Mouse (Mus musculus): ENCODE data around the gene Rnf187. TPM values are rescaled to one million over a fixed set of nuclear protein-coding genes. Genes with fewer than 3 reads are reported as not detected.

Rnf187 gene
- polyA plus RNA-seq (2012; ENCODE audit: insufficient read depth, low replicate concordance) = 271 and 450 TPM in 2 replicates

GRCm38 (mm10) chr11:58938322-58939087, at the start of gene Rnf187:
Rnf187 (minus strand) TSS chr11:58938916.
- Histone ChIP-seq H3K4me3 (replicated peaks) (peak within 1 kb of the TSS; percentile 99), H3K27me3 (replicated peaks) (peaks cover 9% of the 10 kb centered on the region), H3K36me3 (replicated peaks; ENCODE audit: low read length) (peaks cover 34% of the 10 kb centered on the region), H3K4me1 (peaks cover 39% of the 10 kb centered on the region), H3K9me3 (peaks cover 4% of the 10 kb centered on the region; the same call in 1 of the 2 replicates)
- TF ChIP-seq GATA1 (IDR thresholded peaks at IDR 0.05; ENCODE audit: borderline replicate concordance, low read length) = no peak

GRCm38 (mm10) chr11:58985299-58985917, 46.7 kb upstream of the Rnf187 start:
- Histone ChIP-seq H3K9me3 (no peaks in the 10 kb centered on the region), H3K4me1 (peaks cover 85% of the 10 kb centered on the region), H3K4me3 (replicated peaks) (no peak overlapping the region), H3K36me3 (replicated peaks; ENCODE audit: low read length) (peaks cover 97% of the 10 kb centered on the region), H3K27me3 (replicated peaks) (no peaks in the 10 kb centered on the region)
- no peak for TF ChIP-seq GATA1 (IDR thresholded peaks at IDR 0.05; ENCODE audit: borderline replicate concordance, low read length)
- TF ChIP-seq FLI1 (IDR thresholded peaks at IDR 0.05; ENCODE audit: low read length) = no peak

- H3K9me3 ChIP-seq = no peaks in the 10 kb centered on the region
- H3K4me1 ChIP-seq = peaks cover 85% of the 10 kb centered on the region
- peaks cover 91% of the 10 kb centered on the region for H3K36me3 ChIP-seq (replicated peaks; ENCODE audit: low read length)
- H3K27me3 ChIP-seq (replicated peaks) = no peaks in the 10 kb centered on the region
- TF ChIP-seq GATA1 (IDR thresholded peaks at IDR 0.05; ENCODE audit: borderline replicate concordance, low read length) (no peak), FLI1 (IDR thresholded peaks at IDR 0.05; ENCODE audit: low read length) (no peak)
- H3K4me3 ChIP-seq (replicated peaks) = no peak overlapping the region
These were observed 45.9 kb upstream of the Rnf187 start for GRCm38 (mm10) chr11:58984657-58985056.

GRCm38 (mm10) chr11:58983691-58984341, 45.1 kb upstream of the Rnf187 start:
- H3K9me3 ChIP-seq = no peaks in the 10 kb centered on the region
- TF ChIP-seq GATA1 (IDR thresholded peaks at IDR 0.05; ENCODE audit: borderline replicate concordance, low read length) (no peak), FLI1 (IDR thresholded peaks at IDR 0.05; ENCODE audit: low read length) (no peak)
- peaks cover 85% of the 10 kb centered on the region for H3K4me1 ChIP-seq
- H3K27me3 ChIP-seq (replicated peaks) = no peaks in the 10 kb centered on the region
- no peak overlapping the region for H3K4me3 ChIP-seq (replicated peaks)
- H3K36me3 ChIP-seq (replicated peaks; ENCODE audit: low read length) = peaks cover 85% of the 10 kb centered on the region

- Histone ChIP-seq H3K36me3 (replicated peaks; ENCODE audit: low read length) (peaks cover 73% of the 10 kb centered on the region), H3K4me3 (replicated peaks) (no peak overlapping the region), H3K9me3 (no peaks in the 10 kb centered on the region), H3K4me1 (peaks cover 83% of the 10 kb centered on the region), H3K27me3 (replicated peaks) (no peaks in the 10 kb centered on the region)
- TF ChIP-seq FLI1 (IDR thresholded peaks at IDR 0.05; ENCODE audit: low read length) (no peak), GATA1 (IDR thresholded peaks at IDR 0.05; ENCODE audit: borderline replicate concordance, low read length) (no peak)
These were observed 43.9 kb upstream of the Rnf187 start for GRCm38 (mm10) chr11:58982471-58983097.

GRCm38 (mm10) chr11:58981541-58982447, 43.1 kb upstream of the Rnf187 start:
- H3K4me3 ChIP-seq (replicated peaks) = peak overlapping the region; percentile 43
- peaks cover 75% of the 10 kb centered on the region for H3K4me1 ChIP-seq
- no peak for TF ChIP-seq GATA1 (IDR thresholded peaks at IDR 0.05; ENCODE audit: borderline replicate concordance, low read length)
- TF ChIP-seq FLI1 (IDR thresholded peaks at IDR 0.05; ENCODE audit: low read length) = no peak
- H3K9me3 ChIP-seq = no peaks in the 10 kb centered on the region
- H3K36me3 ChIP-seq (replicated peaks; ENCODE audit: low read length) = peaks cover 65% of the 10 kb centered on the region
- no peaks in the 10 kb centered on the region for H3K27me3 ChIP-seq (replicated peaks)

- no peak for TF ChIP-seq GATA1 (IDR thresholded peaks at IDR 0.05; ENCODE audit: borderline replicate concordance, low read length)
- TF ChIP-seq FLI1 (IDR thresholded peaks at IDR 0.05; ENCODE audit: low read length) = no peak
- H3K36me3 ChIP-seq (replicated peaks; ENCODE audit: low read length) = peaks cover 52% of the 10 kb centered on the region
- no peaks in the 10 kb centered on the region for H3K27me3 ChIP-seq (replicated peaks)
- H3K4me1 ChIP-seq = peaks cover 68% of the 10 kb centered on the region
- peak overlapping the region; percentile 98 for H3K4me3 ChIP-seq (replicated peaks)
- H3K9me3 ChIP-seq = no peaks in the 10 kb centered on the region
These were observed 41.8 kb upstream of the Rnf187 start for GRCm38 (mm10) chr11:58980381-58980990.

- Histone ChIP-seq H3K4me1 (peaks cover 65% of the 10 kb centered on the region), H3K9me3 (no peaks in the 10 kb centered on the region), H3K4me3 (replicated peaks) (peak overlapping the region; percentile 98), H3K36me3 (replicated peaks; ENCODE audit: low read length) (peaks cover 46% of the 10 kb centered on the region), H3K27me3 (replicated peaks) (no peaks in the 10 kb centered on the region)
- TF ChIP-seq GATA1 (IDR thresholded peaks at IDR 0.05; ENCODE audit: borderline replicate concordance, low read length) = no peak
- TF ChIP-seq FLI1 (IDR thresholded peaks at IDR 0.05; ENCODE audit: low read length) = no peak
These were observed 40.9 kb upstream of the Rnf187 start for GRCm38 (mm10) chr11:58979661-58980060.

All from megakaryocyte, embryonic 14.5 days (primary cell).